Mouse (Mus musculus): ENCODE data around the gene Rem1. TPM values are rescaled to one million over a fixed set of nuclear protein-coding genes. Genes with fewer than 3 reads are reported as not detected.
A peak's percentile ranks its signal among the peaks of the same experiment; 100 is the strongest.

Rem1 gene
- polyA plus RNA-seq, 1 experiment from 2014 or later, result 0.35 TPM

DNA sequence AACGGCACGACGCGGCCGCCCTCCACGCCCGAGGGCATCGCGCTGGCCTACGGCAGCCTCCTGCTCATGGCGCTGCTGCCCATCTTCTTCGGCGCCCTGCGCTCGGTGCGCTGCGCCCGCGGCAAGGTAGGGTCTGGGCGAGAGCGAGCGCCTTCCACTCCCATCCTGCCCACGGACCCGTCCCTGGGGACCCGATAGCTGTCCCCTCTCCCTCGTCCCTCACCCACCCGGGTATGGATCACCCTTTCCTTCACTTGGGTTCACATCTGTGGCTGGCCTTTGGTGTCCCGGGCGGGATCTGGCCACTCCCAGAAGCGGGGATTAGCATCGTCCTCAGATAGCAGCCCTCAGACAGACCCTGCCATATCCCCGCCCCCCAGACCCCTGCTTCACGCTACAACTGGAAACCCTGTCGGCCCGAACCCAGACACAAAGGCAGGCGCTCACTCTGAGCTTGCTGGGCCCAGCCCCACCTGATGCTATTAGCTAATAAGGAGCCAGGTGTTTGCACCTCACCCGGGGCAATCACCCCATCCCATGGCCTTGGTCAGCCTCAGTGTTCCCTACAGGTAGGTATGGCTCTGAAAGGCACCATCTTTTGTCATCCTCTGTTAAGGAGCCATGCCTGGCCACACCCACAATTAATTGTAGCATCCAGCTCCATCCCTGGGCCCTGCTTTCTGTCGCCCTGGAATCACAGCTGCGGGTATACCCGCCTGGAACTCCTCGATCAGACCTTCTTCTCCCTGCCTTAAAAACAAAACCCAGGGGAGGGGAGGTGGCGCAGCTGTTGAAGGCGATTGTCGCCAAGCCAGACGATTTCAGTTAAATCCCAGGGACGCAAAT lies 43.1 kb downstream of the Rem1 start:
- Histone ChIP-seq H3K27me3 (ENCODE audit: insufficient read depth, poor library complexity, severe bottlenecking) (no peaks in the 10 kb centered on the region), H3K9me3 (no peaks in the 10 kb centered on the region), H3K4me1 (replicated peaks) (peaks cover 35% of the 10 kb centered on the region), H3K36me3 (peaks cover 38% of the 10 kb centered on the region), H3K27ac (peak overlapping the region; percentile 98), H3K4me3 (peak overlapping the region; percentile 86)
- 1% methylated on average over 46 of the region's 46 CpGs for WGBS
- DNase-seq (ENCODE audit: low spot score), result peak; percentile 77

GRCm38 (mm10) chr2:152670983-152671641 lies 44.4 kb downstream of the Rem1 start:
- Histone ChIP-seq H3K27me3 (ENCODE audit: insufficient read depth, poor library complexity, severe bottlenecking) (no peaks in the 10 kb centered on the region), H3K36me3 (peaks cover 50% of the 10 kb centered on the region), H3K27ac (peak overlapping the region; percentile 98), H3K4me3 (peak overlapping the region; percentile 86), H3K4me1 (replicated peaks) (peaks cover 35% of the 10 kb centered on the region), H3K9me3 (no peaks in the 10 kb centered on the region)
- no peak for DNase-seq (ENCODE audit: low spot score)
- 66% methylated on average over 9 of the region's 9 CpGs for WGBS

DNA sequence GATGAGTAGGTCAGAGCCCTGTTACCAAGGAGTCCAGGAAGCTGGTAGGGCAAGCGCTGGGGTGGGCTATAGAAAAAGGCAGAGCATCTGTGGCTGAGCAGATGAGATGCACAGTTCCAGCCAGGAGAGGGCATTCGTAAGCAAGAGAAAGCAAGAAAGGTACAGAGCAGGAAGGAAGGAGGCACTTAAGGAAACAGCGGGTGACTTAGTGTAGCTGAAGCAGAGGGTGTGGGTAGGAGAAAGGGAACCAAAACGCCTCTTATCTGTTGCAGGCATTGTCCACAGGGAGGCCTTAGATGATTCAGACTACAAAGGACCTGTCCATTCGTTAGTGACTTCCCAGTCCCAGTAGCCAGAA lies 44.9 kb downstream of the Rem1 start:
- WGBS, result 52% methylated on average over 5 of the region's 5 CpGs
- Histone ChIP-seq H3K36me3 (peaks cover 55% of the 10 kb centered on the region), H3K27ac (peak overlapping the region; percentile 98), H3K27me3 (ENCODE audit: insufficient read depth, poor library complexity, severe bottlenecking) (no peaks in the 10 kb centered on the region), H3K4me3 (peak overlapping the region; percentile 86), H3K9me3 (no peaks in the 10 kb centered on the region), H3K4me1 (replicated peaks) (peaks cover 35% of the 10 kb centered on the region)
- peak; percentile 39 for DNase-seq (ENCODE audit: low spot score)

- H3K27ac ChIP-seq, result peak overlapping the region; percentile 98; the same call in 1 of the 2 replicates
- H3K9me3 ChIP-seq, result no peaks in the 10 kb centered on the region
- peaks cover 61% of the 10 kb centered on the region for H3K36me3 ChIP-seq
- peaks cover 35% of the 10 kb centered on the region for H3K4me1 ChIP-seq (replicated peaks)
- WGBS, result 84% methylated on average over 12 of the region's 12 CpGs
- no peak for DNase-seq (ENCODE audit: low spot score)
- no peaks in the 10 kb centered on the region for H3K27me3 ChIP-seq (ENCODE audit: insufficient read depth, poor library complexity, severe bottlenecking)
- H3K4me3 ChIP-seq, result peak overlapping the region; percentile 86
These were observed 45.4 kb downstream of the Rem1 start for GRCm38 (mm10) chr2:152672166-152672565.

DNA sequence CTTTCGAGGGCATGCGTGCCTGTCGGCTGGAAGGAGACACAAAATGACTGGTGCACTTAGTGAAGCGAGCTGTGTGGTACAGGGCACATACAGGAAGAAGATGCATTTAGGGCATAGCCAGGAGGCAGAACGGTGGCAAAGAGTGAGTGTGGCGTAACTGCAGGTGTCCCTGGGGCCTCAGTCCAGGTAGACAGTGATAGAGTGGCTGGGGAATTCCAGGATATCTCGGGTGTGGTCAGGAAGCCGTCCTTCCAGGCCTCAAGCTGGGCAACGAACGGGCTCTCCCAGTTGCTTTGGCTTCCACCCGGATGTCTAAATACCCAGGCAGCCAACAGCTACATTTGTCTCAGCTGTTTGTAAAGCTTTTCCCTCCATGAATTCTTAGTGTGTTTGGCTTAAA lies 47.4 kb downstream of the Rem1 start:
- Histone ChIP-seq H3K4me3 (no peak overlapping the region), H3K9me3 (no peaks in the 10 kb centered on the region), H3K36me3 (peaks cover 81% of the 10 kb centered on the region), H3K27me3 (ENCODE audit: insufficient read depth, poor library complexity, severe bottlenecking) (no peaks in the 10 kb centered on the region), H3K4me1 (replicated peaks) (peaks cover 32% of the 10 kb centered on the region), H3K27ac (no peak overlapping the region)
- WGBS, result 90% methylated on average over 11 of the region's 11 CpGs
- no peak for DNase-seq (ENCODE audit: low spot score)

- Histone ChIP-seq H3K4me1 (replicated peaks) (peaks cover 27% of the 10 kb centered on the region), H3K27me3 (ENCODE audit: insufficient read depth, poor library complexity, severe bottlenecking) (no peaks in the 10 kb centered on the region), H3K36me3 (peaks cover 92% of the 10 kb centered on the region), H3K9me3 (no peaks in the 10 kb centered on the region), H3K27ac (no peak overlapping the region), H3K4me3 (no peak overlapping the region)
- no peak for DNase-seq (ENCODE audit: low spot score)
- 94% methylated on average over 13 of the region's 13 CpGs for WGBS
These were observed 48.6 kb downstream of the Rem1 start for GRCm38 (mm10) chr2:152675252-152675791.

DNA sequence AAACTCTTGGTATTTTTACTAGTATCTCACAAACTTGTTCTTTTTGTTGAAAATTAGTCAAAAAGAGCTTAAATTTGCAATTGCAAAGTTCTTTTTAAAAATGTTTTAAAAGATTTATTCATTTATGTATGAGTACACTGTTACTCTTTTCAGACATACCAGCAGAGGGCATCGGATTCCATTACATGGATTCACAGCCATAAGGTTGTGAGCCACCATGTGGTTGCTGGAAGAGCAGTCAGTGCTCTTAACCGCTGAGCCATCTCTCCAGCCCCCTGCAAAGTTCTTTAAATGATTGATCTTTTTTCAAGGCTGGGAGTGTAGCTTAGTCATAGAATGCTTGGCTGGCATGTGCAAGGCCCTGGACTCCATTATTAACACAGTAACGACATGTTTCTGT lies 51.6 kb downstream of the Rem1 start:
- Histone ChIP-seq H3K36me3 (peaks cover 98% of the 10 kb centered on the region), H3K4me3 (no peak overlapping the region), H3K27ac (no peak overlapping the region), H3K27me3 (ENCODE audit: insufficient read depth, poor library complexity, severe bottlenecking) (no peaks in the 10 kb centered on the region), H3K9me3 (no peaks in the 10 kb centered on the region), H3K4me1 (replicated peaks) (peaks cover 4% of the 10 kb centered on the region; the same call in 1 of the 2 replicates)
- WGBS, result 71% methylated on average over 3 of the region's 3 CpGs
- DNase-seq (ENCODE audit: low spot score), result no peak

- Histone ChIP-seq H3K27me3 (ENCODE audit: insufficient read depth, poor library complexity, severe bottlenecking) (no peaks in the 10 kb centered on the region), H3K4me3 (no peak overlapping the region), H3K4me1 (replicated peaks) (0 out of 2 replicates have a peak, but pooled peaks cover 4% of the 10 kb centered on the region), H3K27ac (no peak overlapping the region), H3K36me3 (peaks cover 100% of the 10 kb centered on the region), H3K9me3 (no peaks in the 10 kb centered on the region)
- WGBS, result 95% methylated on average over 5 of the region's 5 CpGs
- DNase-seq (ENCODE audit: low spot score), result no peak
These were observed 52.2 kb downstream of the Rem1 start for GRCm38 (mm10) chr2:152678925-152679324.

- WGBS, result 87% methylated on average over 8 of the region's 8 CpGs
- H3K4me3 ChIP-seq, result no peak overlapping the region
- H3K27me3 ChIP-seq (ENCODE audit: insufficient read depth, poor library complexity, severe bottlenecking), result no peaks in the 10 kb centered on the region
- H3K36me3 ChIP-seq, result peaks cover 100% of the 10 kb centered on the region
- no peak for DNase-seq (ENCODE audit: low spot score)
- no peaks in the 10 kb centered on the region for H3K9me3 ChIP-seq
- H3K4me1 ChIP-seq (replicated peaks), result no peaks in the 10 kb centered on the region
- H3K27ac ChIP-seq, result no peak overlapping the region
These were observed 53.1 kb downstream of the Rem1 start for GRCm38 (mm10) chr2:152679701-152680355.

DNA sequence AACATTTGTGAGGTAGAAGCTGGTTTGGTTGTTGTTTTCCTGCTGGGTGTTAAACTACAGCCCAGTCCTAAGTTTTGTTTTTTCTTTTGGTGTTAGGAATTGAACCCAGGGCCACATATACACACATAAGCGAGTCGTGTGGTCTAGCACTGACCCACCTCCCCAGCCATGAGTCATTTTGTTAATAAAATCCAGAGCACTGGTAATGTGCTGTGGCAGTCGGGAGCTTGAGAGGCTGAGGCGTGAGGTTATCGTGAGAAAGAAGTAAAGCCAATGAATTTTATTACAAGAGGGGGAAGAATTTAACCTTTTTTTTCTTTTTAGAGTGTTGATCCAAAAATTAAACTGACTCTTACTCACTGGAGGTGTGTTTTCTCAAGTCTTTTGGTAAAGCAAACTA lies 56.3 kb downstream of the Rem1 start:
- WGBS, result 96% methylated on average over 5 of the region's 5 CpGs
- Histone ChIP-seq H3K4me1 (replicated peaks) (peaks cover 9% of the 10 kb centered on the region; the same call in 1 of the 2 replicates), H3K36me3 (peaks cover 100% of the 10 kb centered on the region), H3K4me3 (no peak overlapping the region), H3K27me3 (ENCODE audit: insufficient read depth, poor library complexity, severe bottlenecking) (no peaks in the 10 kb centered on the region), H3K9me3 (peaks cover 5% of the 10 kb centered on the region; the same call in 1 of the 2 replicates), H3K27ac (no peak overlapping the region)
- no peak for DNase-seq (ENCODE audit: low spot score)

All from hindbrain, embryonic 10.5 days (tissue).